Mouse (Mus musculus) midbrain, embryonic 15.5 days (tissue): ENCODE data around the gene Tln2. TPM values are rescaled to one million over a fixed set of nuclear protein-coding genes. Genes with fewer than 3 reads are reported as not detected.

ENCODE experiments used
- ATAC-seq: fragments of 200-750 bp; cut with Nextera tagmentation; replicated peaks from 2 replicates; pipeline ENCODE4 v1.8.0; 2017; ENCODE audit warnings: moderate TSS enrichment
- H3K27ac ChIP-seq: fragments of 300-500 bp; sonication (generic); 2 replicates; pipeline ENCODE4 v1.5.1; 2015; ENCODE audit warnings: mild to moderate bottlenecking, inconsistent platforms
- H3K27me3 ChIP-seq: fragments of 300-500 bp; sonication (generic); replicated peaks from 2 replicates; pipeline ENCODE4 v1.6.1; 2015; ENCODE audit warnings: inconsistent platforms
- H3K36me3 ChIP-seq: fragments of 300-500 bp; sonication (generic); replicated peaks from 2 replicates; pipeline ENCODE4 v1.6.1; 2015; ENCODE audit warnings: inconsistent platforms
- H3K4me1 ChIP-seq: fragments of 300-500 bp; sonication (generic); 2 replicates; pipeline ENCODE4 v1.6.1; 2015; ENCODE audit warnings: inconsistent platforms
- H3K4me2 ChIP-seq: fragments of 300-500 bp; sonication (generic); 2 replicates; pipeline ENCODE4 v1.6.1; 2015; ENCODE audit warnings: inconsistent platforms, mild to moderate bottlenecking, moderate library complexity
- H3K4me3 ChIP-seq: fragments of 300-500 bp; sonication (generic); 2 replicates; pipeline ENCODE4 v1.5.1; 2015; ENCODE audit warnings: mild to moderate bottlenecking, inconsistent platforms
- H3K9ac ChIP-seq: fragments of 300-500 bp; sonication (generic); 2 replicates; pipeline ENCODE4 v1.6.1; 2015; ENCODE audit warnings: mild to moderate bottlenecking, inconsistent platforms
- H3K9me3 ChIP-seq: fragments of 300-500 bp; sonication (generic); 2 replicates; pipeline ENCODE4 v1.6.1; 2016; ENCODE audit warnings: inconsistent platforms
- WGBS: fragments of 180-500 bp; shearing (Covaris S2); methylation state at CpG from one replicate; pipeline ENCODE4 v1.1.7; 2015; ENCODE audit warnings: mixed read lengths; 5-methylcytosine and 5-hydroxymethylcytosine counted together
- polyA plus RNA-seq: library from polyadenylated mRNA; unstranded; fragments of >200 nt; fragmentation: Nextera tagmentation; extraction: Ambion mirVana; gene quantifications from 2 replicates; pipeline ENCODE4 v1.2.1, GENCODE M21; 2015

The Tln2 gene
- polyA plus RNA-seq, 1 experiment from 2014 or later, result 31.2 TPM

GRCm38 (mm10) chr9:67195306-67195705 lies 364.2 kb downstream of the Tln2 start:
- Histone ChIP-seq H3K9ac (no peak overlapping the region), H3K4me3 (no peak overlapping the region), H3K27me3 (no peaks in the 10 kb centered on the region), H3K9me3 (no peaks in the 10 kb centered on the region), H3K4me2 (no peak overlapping the region), H3K36me3 (no peaks in the 10 kb centered on the region), H3K4me1 (no peaks in the 10 kb centered on the region), H3K27ac (no peak overlapping the region)
- 26% methylated on average over 7 of the region's 7 CpGs for WGBS
- no peak for ATAC-seq

DNA sequence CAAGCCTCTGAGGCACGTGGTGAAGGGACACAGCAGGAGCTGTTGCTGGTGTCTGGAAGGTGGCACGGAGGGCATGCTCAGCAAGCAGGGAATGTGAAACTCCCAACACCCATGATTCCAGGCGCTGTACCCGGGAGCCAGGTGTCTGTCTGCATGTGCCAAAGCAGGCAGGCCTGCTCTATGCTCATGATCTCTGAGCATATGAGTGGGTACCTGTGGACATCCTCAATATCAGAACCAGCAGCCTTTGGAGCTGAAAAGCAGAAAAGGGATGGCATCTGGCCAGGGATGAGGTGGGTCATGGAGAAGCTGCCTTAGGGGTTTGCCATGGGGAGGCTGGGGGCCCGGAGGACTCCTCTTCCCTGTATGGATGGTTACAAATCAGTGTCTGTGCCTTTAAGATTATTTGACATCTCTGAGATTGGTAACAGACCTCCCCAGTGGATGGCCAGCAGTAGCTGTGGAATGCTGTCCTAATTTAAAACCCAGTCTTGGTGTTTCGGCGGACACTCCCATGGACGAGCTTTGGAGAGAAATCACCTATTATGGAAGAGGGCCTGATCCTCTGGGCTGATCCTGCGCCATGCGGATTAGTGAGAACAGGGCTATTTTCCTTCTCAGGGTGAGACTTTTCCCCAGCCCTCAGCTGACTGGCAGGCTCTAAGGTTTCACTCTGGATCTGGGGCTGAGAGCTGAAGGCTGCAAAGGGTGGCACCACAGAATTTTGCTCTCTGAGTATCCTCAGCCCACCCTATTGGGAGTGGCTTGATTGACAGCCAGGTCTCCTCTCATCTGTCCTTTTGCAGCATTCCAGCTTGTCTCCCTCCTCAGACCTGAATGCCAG lies 367.8 kb downstream of the Tln2 start:
- 52% methylated on average over 10 of the region's 10 CpGs for WGBS
- Histone ChIP-seq H3K4me1 (no peaks in the 10 kb centered on the region), H3K27ac (no peak overlapping the region), H3K27me3 (no peaks in the 10 kb centered on the region), H3K9me3 (no peaks in the 10 kb centered on the region), H3K9ac (no peak overlapping the region), H3K4me3 (no peak overlapping the region), H3K36me3 (no peaks in the 10 kb centered on the region), H3K4me2 (no peak overlapping the region)
- ATAC-seq, result no peak

GRCm38 (mm10) chr9:67187686-67188085 lies 371.8 kb downstream of the Tln2 start:
- no peaks in the 10 kb centered on the region for H3K27me3 ChIP-seq
- H3K27ac ChIP-seq, result no peak overlapping the region
- no peak overlapping the region for H3K4me3 ChIP-seq
- WGBS, result 88% methylated on average over 5 of the region's 5 CpGs
- H3K9me3 ChIP-seq, result no peaks in the 10 kb centered on the region
- H3K4me1 ChIP-seq, result no peaks in the 10 kb centered on the region
- H3K4me2 ChIP-seq, result no peak overlapping the region
- ATAC-seq, result no peak
- no peaks in the 10 kb centered on the region for H3K36me3 ChIP-seq
- no peak overlapping the region for H3K9ac ChIP-seq

DNA sequence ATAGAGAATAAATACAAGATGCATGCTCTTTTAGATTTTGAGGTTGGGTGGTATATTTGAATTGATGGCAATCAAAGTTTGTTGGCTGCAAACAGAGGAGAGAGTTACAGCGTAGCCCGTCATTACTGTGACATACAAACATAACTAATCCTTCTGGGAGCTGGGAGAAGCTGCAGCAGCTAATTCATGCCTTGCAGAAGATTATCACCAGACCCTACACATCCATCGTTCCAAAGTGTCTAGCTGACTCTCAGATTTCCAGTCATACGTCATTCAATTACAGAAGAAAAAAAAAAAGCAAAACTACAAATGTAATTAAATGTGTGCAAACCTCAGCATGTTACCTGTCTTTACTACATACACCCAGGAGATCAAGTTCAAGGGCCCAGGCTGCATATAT lies 372.3 kb downstream of the Tln2 start:
- no peaks in the 10 kb centered on the region for H3K27me3 ChIP-seq
- no peak for ATAC-seq
- H3K9me3 ChIP-seq, result no peaks in the 10 kb centered on the region
- no peak overlapping the region for H3K27ac ChIP-seq
- H3K4me1 ChIP-seq, result no peaks in the 10 kb centered on the region
- no peak overlapping the region for H3K9ac ChIP-seq
- no peak overlapping the region for H3K4me3 ChIP-seq
- H3K36me3 ChIP-seq, result no peaks in the 10 kb centered on the region
- 59% methylated on average over 4 of the region's 4 CpGs for WGBS
- no peak overlapping the region for H3K4me2 ChIP-seq

- Histone ChIP-seq H3K27me3 (no peaks in the 10 kb centered on the region), H3K4me1 (no peaks in the 10 kb centered on the region), H3K9me3 (no peaks in the 10 kb centered on the region), H3K36me3 (no peaks in the 10 kb centered on the region), H3K4me2 (no peak overlapping the region), H3K9ac (no peak overlapping the region), H3K27ac (no peak overlapping the region), H3K4me3 (no peak overlapping the region)
- no peak for ATAC-seq
- 85% methylated on average over 2 of the region's 2 CpGs for WGBS
Observed at GRCm38 (mm10) chr9:67184556-67184955, 374.9 kb downstream of the Tln2 start.

DNA sequence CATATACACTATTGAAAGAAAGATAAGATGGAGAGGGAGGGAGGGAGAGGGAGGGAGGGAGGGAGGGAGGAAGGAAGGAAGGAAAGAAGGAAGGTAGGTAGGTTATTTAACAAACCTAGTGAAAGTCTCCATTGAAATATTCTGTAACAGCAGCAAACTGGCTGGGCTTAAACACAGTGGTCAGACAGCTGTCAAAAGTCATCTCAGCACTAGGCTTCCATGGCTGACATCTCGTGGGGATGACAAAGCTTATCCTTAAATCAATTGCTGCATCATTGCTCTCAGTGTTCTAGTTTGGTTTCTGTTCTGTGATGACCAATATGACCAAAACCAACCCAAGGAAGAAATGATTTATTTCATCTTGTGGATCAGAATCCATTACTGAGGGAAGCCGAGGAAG lies 376.0 kb downstream of the Tln2 start:
- Histone ChIP-seq H3K27me3 (no peaks in the 10 kb centered on the region), H3K9me3 (no peaks in the 10 kb centered on the region), H3K9ac (no peak overlapping the region), H3K27ac (no peak overlapping the region), H3K4me3 (no peak overlapping the region), H3K4me1 (no peaks in the 10 kb centered on the region), H3K4me2 (no peak overlapping the region), H3K36me3 (no peaks in the 10 kb centered on the region)
- 88% methylated on average over 2 of the region's 2 CpGs for WGBS
- ATAC-seq, result no peak

- Histone ChIP-seq H3K9me3 (no peaks in the 10 kb centered on the region), H3K4me3 (no peak overlapping the region), H3K27me3 (no peaks in the 10 kb centered on the region), H3K4me1 (no peaks in the 10 kb centered on the region), H3K36me3 (no peaks in the 10 kb centered on the region), H3K27ac (no peak overlapping the region), H3K4me2 (no peak overlapping the region), H3K9ac (no peak overlapping the region)
- WGBS, result 70% methylated on average over 6 of the region's 6 CpGs
- no peak for ATAC-seq
Observed at GRCm38 (mm10) chr9:67182006-67182405, 377.5 kb downstream of the Tln2 start.

DNA sequence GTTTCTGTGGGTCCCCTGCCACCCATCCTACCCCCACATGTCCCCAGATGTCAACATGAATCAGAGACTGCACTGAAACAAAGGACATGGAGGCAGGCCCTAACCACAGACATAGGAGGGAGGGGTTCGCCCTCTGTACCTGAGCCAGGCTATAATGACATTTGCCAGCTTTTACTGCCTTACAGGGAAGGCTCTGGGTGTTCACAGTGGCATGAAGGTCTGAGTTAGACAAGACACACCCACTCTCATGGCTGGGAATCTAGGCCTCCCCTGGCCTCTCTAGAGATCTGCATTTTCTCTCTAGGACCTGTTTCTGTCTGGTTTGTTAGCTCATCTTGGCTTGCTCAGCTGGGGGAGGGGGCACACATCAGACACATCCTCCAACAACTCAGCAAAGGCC lies 380.8 kb downstream of the Tln2 start:
- H3K36me3 ChIP-seq, result no peaks in the 10 kb centered on the region
- no peaks in the 10 kb centered on the region for H3K4me1 ChIP-seq
- H3K4me3 ChIP-seq, result no peak overlapping the region
- no peak overlapping the region for H3K4me2 ChIP-seq
- H3K9me3 ChIP-seq, result no peaks in the 10 kb centered on the region
- no peak overlapping the region for H3K27ac ChIP-seq
- ATAC-seq, result no peak
- no peak overlapping the region for H3K9ac ChIP-seq
- WGBS, result 90% methylated on average over 1 of the region's 1 CpGs
- no peaks in the 10 kb centered on the region for H3K27me3 ChIP-seq

- Histone ChIP-seq H3K4me1 (no peaks in the 10 kb centered on the region), H3K4me2 (no peak overlapping the region), H3K36me3 (no peaks in the 10 kb centered on the region), H3K4me3 (no peak overlapping the region), H3K9me3 (no peaks in the 10 kb centered on the region), H3K27ac (no peak overlapping the region), H3K27me3 (no peaks in the 10 kb centered on the region), H3K9ac (no peak overlapping the region)
- 78% methylated on average over 5 of the region's 5 CpGs for WGBS
- ATAC-seq, result no peak
Observed at GRCm38 (mm10) chr9:67178203-67178602, 381.3 kb downstream of the Tln2 start.

GRCm38 (mm10) chr9:67176073-67176472 lies 383.4 kb downstream of the Tln2 start:
- 86% methylated on average over 8 of the region's 8 CpGs for WGBS
- no peak overlapping the region for H3K27ac ChIP-seq
- H3K9me3 ChIP-seq, result no peaks in the 10 kb centered on the region
- H3K4me1 ChIP-seq, result no peaks in the 10 kb centered on the region
- H3K4me3 ChIP-seq, result no peak overlapping the region
- ATAC-seq, result no peak
- no peak overlapping the region for H3K4me2 ChIP-seq
- no peaks in the 10 kb centered on the region for H3K27me3 ChIP-seq
- no peak overlapping the region for H3K9ac ChIP-seq
- no peaks in the 10 kb centered on the region for H3K36me3 ChIP-seq

- H3K4me3 ChIP-seq, result no peak overlapping the region
Observed at GRCm38 (mm10) chr9:67173816-67174215, 385.7 kb downstream of the Tln2 start.

DNA sequence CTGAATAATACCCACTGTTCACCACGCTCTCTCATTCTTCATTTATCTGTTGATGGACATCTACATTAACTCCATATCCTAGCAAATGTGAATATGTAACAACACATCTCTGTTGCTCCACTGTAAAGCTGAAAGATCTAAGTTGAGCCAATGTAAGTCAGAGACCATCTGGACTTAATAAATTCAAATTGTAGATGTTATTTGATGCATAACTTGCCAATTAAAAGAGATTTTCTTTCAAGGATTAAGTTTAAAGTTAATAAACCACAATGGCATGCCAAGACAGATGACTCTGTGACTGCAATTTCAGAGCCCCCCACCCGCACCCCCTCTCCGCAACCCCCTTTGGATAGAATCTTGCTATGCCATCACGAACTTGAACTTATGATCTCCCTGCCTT lies 386.3 kb downstream of the Tln2 start:
- H3K27ac ChIP-seq, result no peak overlapping the region
- no peak for ATAC-seq
- H3K27me3 ChIP-seq, result no peaks in the 10 kb centered on the region
- H3K36me3 ChIP-seq, result no peaks in the 10 kb centered on the region
- no peak overlapping the region for H3K4me3 ChIP-seq
- H3K4me2 ChIP-seq, result no peak overlapping the region
- no peaks in the 10 kb centered on the region for H3K4me1 ChIP-seq
- H3K9ac ChIP-seq, result no peak overlapping the region
- no peaks in the 10 kb centered on the region for H3K9me3 ChIP-seq
- 91% methylated on average over 4 of the region's 4 CpGs for WGBS

More at GRCm38 (mm10) chr9:67173816-67174215, 385.7 kb downstream of the Tln2 start:
- H3K27me3 ChIP-seq, result no peaks in the 10 kb centered on the region
- H3K4me2 ChIP-seq, result no peak overlapping the region
- H3K9me3 ChIP-seq, result no peaks in the 10 kb centered on the region
- H3K4me1 ChIP-seq, result no peaks in the 10 kb centered on the region
- no peak overlapping the region for H3K27ac ChIP-seq
- 91% methylated on average over 6 of the region's 6 CpGs for WGBS
- ATAC-seq, result no peak
- no peaks in the 10 kb centered on the region for H3K36me3 ChIP-seq
- H3K9ac ChIP-seq, result no peak overlapping the region

GRCm38 (mm10) chr9:67171409-67171808 lies 388.1 kb downstream of the Tln2 start:
- WGBS, result 94% methylated on average over 4 of the region's 4 CpGs

More at GRCm38 (mm10) chr9:67171409-67171808, 388.1 kb downstream of the Tln2 start:
- Histone ChIP-seq H3K4me3 (no peak overlapping the region), H3K27me3 (no peaks in the 10 kb centered on the region), H3K4me1 (no peaks in the 10 kb centered on the region), H3K27ac (no peak overlapping the region), H3K9ac (no peak overlapping the region), H3K36me3 (no peaks in the 10 kb centered on the region), H3K4me2 (no peak overlapping the region), H3K9me3 (no peaks in the 10 kb centered on the region)
- ATAC-seq, result no peak
